Mouse (Mus musculus) thymus, postnatal 25 days (tissue): ENCODE measurements around the gene Egflam.

ENCODE experiments used
- DNase-seq: peaks from one replicate; pipeline ENCODE4 v3.0.0; 2022

Egflam gene

GRCm38 (mm10) chr15:7167906-7168532 is 230.2 kb downstream of the Egflam start:
- no peak for DNase-seq

- no peak for DNase-seq
Measured at GRCm38 (mm10) chr15:7167238-7167905, 230.8 kb downstream of the Egflam start.

- no peak for DNase-seq
Measured at GRCm38 (mm10) chr15:7166735-7167134, 231.5 kb downstream of the Egflam start.

GRCm38 (mm10) chr15:7163851-7164250 is 234.3 kb downstream of the Egflam start:
- no peak for DNase-seq

- DNase-seq, result no peak
Measured at GRCm38 (mm10) chr15:7160321-7160720, 237.9 kb downstream of the Egflam start.

GRCm38 (mm10) chr15:7159869-7160268 is 238.3 kb downstream of the Egflam start:
- DNase-seq, result no peak

- DNase-seq, result no peak
Measured at GRCm38 (mm10) chr15:7157658-7158057, 240.5 kb downstream of the Egflam start.
